Mouse (Mus musculus) midbrain, embryonic 10.5 days (tissue): ENCODE data around the gene Pax7. TPM values are rescaled to one million over a fixed set of nuclear protein-coding genes. Genes with fewer than 3 reads are reported as not detected.

Experiments
- polyA plus RNA-seq: library from polyadenylated mRNA; unstranded; fragments of >200 nt; fragmentation: Nextera tagmentation; extraction: Ambion mirVana; gene quantifications from 2 replicates; pipeline ENCODE4 v1.2.1, GENCODE M21; 2016

Pax7 gene
- polyA plus RNA-seq, 1 experiment from 2014 or later, result 1.3 TPM

Other genes starting within 250 kb of the Pax7 start
- not detected in 2 replicates for gene Gm21969, start 230.3 kb downstream of the Pax7 start, polyA plus RNA-seq
- 21.3 and 24.2 TPM in 2 replicates for gene Aldh4a1, start 210.7 kb downstream of the Pax7 start, polyA plus RNA-seq
- gene Tas1r2, start 180.0 kb downstream of the Pax7 start, polyA plus RNA-seq, result 0.09 TPM in 1 of 2 replicates, not detected in the other
- gene Klhdc7a, start 134.5 kb upstream of the Pax7 start, polyA plus RNA-seq, result 0.11 and 0.22 TPM in 2 replicates